Mouse (Mus musculus) heart, embryonic 10.5 days (tissue): ENCODE results near the gene Xpo4. TPM values are rescaled to one million over a fixed set of nuclear protein-coding genes. Genes with fewer than 3 reads are reported as not detected.
"Not testable (repeated sequence)": the region's sequence is repeated elsewhere in the genome, so short reads cannot be mapped to it uniquely, and the experiment has no call there.

ENCODE experiments used
- DNase-seq: peaks from one replicate; pipeline ENCODE4 v3.0.0-alpha.2; 2017; ENCODE audit warnings: low spot score
- H3K27ac ChIP-seq: fragments of 300-500 bp; sonication (generic); 2 replicates; pipeline ENCODE4 v1.5.1; 2016; ENCODE audit warnings: mild to moderate bottlenecking
- H3K27me3 ChIP-seq: fragments of 300-500 bp; sonication (generic); 2 replicates; pipeline ENCODE4 v1.6.1; 2016; ENCODE audit warnings: mild to moderate bottlenecking; ENCODE audit not compliant: poor library complexity, insufficient read depth, severe bottlenecking
- H3K36me3 ChIP-seq: fragments of 300-500 bp; sonication (generic); 2 replicates; pipeline ENCODE4 v1.6.1; 2016; ENCODE audit warnings: mild to moderate bottlenecking, moderate library complexity
- H3K4me1 ChIP-seq: fragments of 300-500 bp; sonication (generic); 2 replicates; pipeline ENCODE4 v1.6.1; 2016; ENCODE audit warnings: mild to moderate bottlenecking
- H3K4me3 ChIP-seq: fragments of 300-500 bp; sonication (generic); 2 replicates; pipeline ENCODE4 v1.5.1; 2016; ENCODE audit warnings: mild to moderate bottlenecking, moderate library complexity
- H3K9me3 ChIP-seq: fragments of 300-500 bp; sonication (generic); 2 replicates; pipeline ENCODE4 v1.6.1; 2016; ENCODE audit warnings: mild to moderate bottlenecking, moderate library complexity
- WGBS: fragments of 180-500 bp; shearing (Covaris S2); methylation state at CpG from one replicate; pipeline ENCODE4 v1.1.7; 2016; 5-methylcytosine and 5-hydroxymethylcytosine counted together
- polyA plus RNA-seq: library from polyadenylated mRNA; unstranded; fragments of >200 nt; fragmentation: Nextera tagmentation; extraction: Ambion mirVana; gene quantifications from 2 replicates; pipeline ENCODE4 v1.2.1, GENCODE M21; 2016

Gene Xpo4
- polyA plus RNA-seq, 1 experiment from 2014 or later, result 24.9 TPM

- DNase-seq, result peak; percentile 79
- peak overlapping the region; percentile 99 for H3K27ac ChIP-seq
- H3K36me3 ChIP-seq, result no peaks in the 10 kb centered on the region
- peaks cover 7% of the 10 kb centered on the region; the same call in 1 of the 2 replicates for H3K4me1 ChIP-seq
- H3K27me3 ChIP-seq, result no peaks in the 10 kb centered on the region
- WGBS, result under 1% methylated on average over 19 of the region's 19 CpGs
- H3K9me3 ChIP-seq, result no peaks in the 10 kb centered on the region
- peak overlapping the region; percentile 92 for H3K4me3 ChIP-seq
Measured at GRCm38 (mm10) chr14:57664311-57664821, 864 bp downstream of the Xpo4 start.

- no peaks in the 10 kb centered on the region for H3K9me3 ChIP-seq
- WGBS, result 29% methylated on average over 1 of the region's 1 CpGs
- no peak for DNase-seq
- no peaks in the 10 kb centered on the region for H3K36me3 ChIP-seq
- H3K4me3 ChIP-seq, result peak overlapping the region; percentile 92
- no peaks in the 10 kb centered on the region for H3K27me3 ChIP-seq
- peaks cover 7% of the 10 kb centered on the region; the same call in 1 of the 2 replicates for H3K4me1 ChIP-seq
- H3K27ac ChIP-seq, result peak overlapping the region; percentile 99
Measured at GRCm38 (mm10) chr14:57663630-57664029, 1.6 kb downstream of the Xpo4 start.

- DNase-seq, result no peak
- Histone ChIP-seq H3K27me3 (no peaks in the 10 kb centered on the region), H3K36me3 (no peaks in the 10 kb centered on the region), H3K27ac (no peak overlapping the region), H3K4me1 (no peaks in the 10 kb centered on the region), H3K9me3 (no peaks in the 10 kb centered on the region), H3K4me3 (no peak overlapping the region)
- WGBS, result 95% methylated on average over 4 of the region's 4 CpGs
Measured at GRCm38 (mm10) chr14:57658301-57658700, 6.9 kb downstream of the Xpo4 start.

- H3K27ac ChIP-seq, result no peak overlapping the region
- H3K4me3 ChIP-seq, result no peak overlapping the region
- no peaks in the 10 kb centered on the region for H3K27me3 ChIP-seq
- no peaks in the 10 kb centered on the region for H3K9me3 ChIP-seq
- 0 out of 2 replicates have a peak, but pooled peaks cover 4% of the 10 kb centered on the region for H3K4me1 ChIP-seq
- H3K36me3 ChIP-seq, result no peaks in the 10 kb centered on the region
- DNase-seq, result no peak
- 90% methylated on average over 2 of the region's 2 CpGs for WGBS
Measured at GRCm38 (mm10) chr14:57657500-57657899, 7.7 kb downstream of the Xpo4 start.

GRCm38 (mm10) chr14:57656519-57656918, 8.7 kb downstream of the Xpo4 start:
- WGBS, result 90% methylated on average over 3 of the region's 3 CpGs
- not testable (repeated sequence) for H3K36me3 ChIP-seq, H3K27me3 ChIP-seq, H3K9me3 ChIP-seq, H3K27ac ChIP-seq, H3K4me3 ChIP-seq, H3K4me1 ChIP-seq, DNase-seq

- H3K9me3 ChIP-seq, result no peaks in the 10 kb centered on the region
- H3K4me1 ChIP-seq, result peaks cover 10% of the 10 kb centered on the region; the same call in 1 of the 2 replicates
- H3K27me3 ChIP-seq, result no peaks in the 10 kb centered on the region
- no peak for DNase-seq
- H3K36me3 ChIP-seq, result no peaks in the 10 kb centered on the region
- H3K4me3 ChIP-seq, result no peak overlapping the region
- H3K27ac ChIP-seq, result no peak overlapping the region
Measured at GRCm38 (mm10) chr14:57649501-57649900, 15.7 kb downstream of the Xpo4 start.

- 83% methylated on average over 4 of the region's 4 CpGs for WGBS
- DNase-seq, result no peak
- no peak overlapping the region for H3K27ac ChIP-seq
- no peaks in the 10 kb centered on the region for H3K27me3 ChIP-seq
- peaks cover 11% of the 10 kb centered on the region for H3K36me3 ChIP-seq
- no peak overlapping the region for H3K4me3 ChIP-seq
- H3K9me3 ChIP-seq, result no peaks in the 10 kb centered on the region
- H3K4me1 ChIP-seq, result peaks cover 6% of the 10 kb centered on the region; the same call in 1 of the 2 replicates
Measured at GRCm38 (mm10) chr14:57646155-57646554, 19.1 kb downstream of the Xpo4 start.

- no peak for DNase-seq
- Histone ChIP-seq H3K9me3 (no peaks in the 10 kb centered on the region), H3K36me3 (peaks cover 17% of the 10 kb centered on the region), H3K27me3 (no peaks in the 10 kb centered on the region), H3K4me1 (peaks cover 17% of the 10 kb centered on the region; the same call in 1 of the 2 replicates), H3K27ac (no peak overlapping the region), H3K4me3 (no peak overlapping the region)
- WGBS, result 92% methylated on average over 3 of the region's 3 CpGs
Measured at GRCm38 (mm10) chr14:57639153-57639552, 26.1 kb downstream of the Xpo4 start.

GRCm38 (mm10) chr14:57634141-57634540, 31.1 kb downstream of the Xpo4 start:
- Histone ChIP-seq H3K27ac (no peak overlapping the region), H3K4me1 (peaks cover 29% of the 10 kb centered on the region), H3K9me3 (no peaks in the 10 kb centered on the region), H3K4me3 (no peak overlapping the region), H3K27me3 (no peaks in the 10 kb centered on the region), H3K36me3 (peaks cover 11% of the 10 kb centered on the region; the same call in 1 of the 2 replicates)
- no peak for DNase-seq
- 32% methylated on average over 5 of the region's 5 CpGs for WGBS

GRCm38 (mm10) chr14:57629595-57629994, 35.6 kb downstream of the Xpo4 start:
- H3K27me3 ChIP-seq, result no peaks in the 10 kb centered on the region
- WGBS, result 78% methylated on average over 4 of the region's 4 CpGs
- H3K4me3 ChIP-seq, result no peak overlapping the region
- H3K36me3 ChIP-seq, result peaks cover 45% of the 10 kb centered on the region
- no peaks in the 10 kb centered on the region for H3K9me3 ChIP-seq
- H3K4me1 ChIP-seq, result peaks cover 15% of the 10 kb centered on the region
- no peak for DNase-seq
- no peak overlapping the region for H3K27ac ChIP-seq

- Histone ChIP-seq H3K27ac (no peak overlapping the region), H3K36me3 (peaks cover 50% of the 10 kb centered on the region), H3K9me3 (no peaks in the 10 kb centered on the region), H3K4me3 (no peak overlapping the region), H3K4me1 (no peaks in the 10 kb centered on the region; the same call in 1 of the 2 replicates), H3K27me3 (no peaks in the 10 kb centered on the region)
- DNase-seq, result no peak
- 75% methylated on average over 3 of the region's 3 CpGs for WGBS
Measured at GRCm38 (mm10) chr14:57622934-57623333, 42.3 kb downstream of the Xpo4 start.

- Histone ChIP-seq H3K27ac (no peak overlapping the region), H3K4me3 (no peak overlapping the region), H3K27me3 (no peaks in the 10 kb centered on the region), H3K36me3 (peaks cover 43% of the 10 kb centered on the region), H3K4me1 (no peaks in the 10 kb centered on the region; the same call in 1 of the 2 replicates), H3K9me3 (no peaks in the 10 kb centered on the region)
- no peak for DNase-seq
- 78% methylated on average over 4 of the region's 4 CpGs for whole genome bisulfite sequencing
Measured at GRCm38 (mm10) chr14:57621699-57622098, 43.5 kb downstream of the Xpo4 start.

GRCm38 (mm10) chr14:57620598-57621236, 44.5 kb downstream of the Xpo4 start:
- Histone ChIP-seq H3K9me3 (no peaks in the 10 kb centered on the region), H3K27ac (no peak overlapping the region), H3K36me3 (peaks cover 35% of the 10 kb centered on the region), H3K4me1 (no peaks in the 10 kb centered on the region; the same call in 1 of the 2 replicates), H3K4me3 (no peak overlapping the region), H3K27me3 (no peaks in the 10 kb centered on the region)
- WGBS, result 81% methylated on average over 4 of the region's 4 CpGs
- DNase-seq, result no peak
